Mouse (Mus musculus) monocyte, adult 5-6 weeks (primary cell): ENCODE data around the gene Plekhm2. TPM values are rescaled to one million over a fixed set of nuclear protein-coding genes. Genes with fewer than 3 reads are reported as not detected.

ENCODE experiments used
- ATAC-seq: fragments of 153-309, 156-312 bp; replicated peaks from 2 replicates; pipeline ENCODE4 v1.8.0; 2017; ENCODE audit warnings: mild to moderate bottlenecking; ENCODE audit not compliant: low TSS enrichment, insufficient number of reproducible peaks, severe bottlenecking, poor library complexity, low FRiP score
- total RNA-seq: library from RNA; stranded (forward); fragments of 200-1000, 200-491, 200-594 nt; gene quantifications from 3 replicates; pipeline ENCODE4 v1.2.3, GENCODE M21; 2017

Plekhm2 gene
- total RNA-seq, 1 experiment from 2014 or later: 15.7 TPM

DNA sequence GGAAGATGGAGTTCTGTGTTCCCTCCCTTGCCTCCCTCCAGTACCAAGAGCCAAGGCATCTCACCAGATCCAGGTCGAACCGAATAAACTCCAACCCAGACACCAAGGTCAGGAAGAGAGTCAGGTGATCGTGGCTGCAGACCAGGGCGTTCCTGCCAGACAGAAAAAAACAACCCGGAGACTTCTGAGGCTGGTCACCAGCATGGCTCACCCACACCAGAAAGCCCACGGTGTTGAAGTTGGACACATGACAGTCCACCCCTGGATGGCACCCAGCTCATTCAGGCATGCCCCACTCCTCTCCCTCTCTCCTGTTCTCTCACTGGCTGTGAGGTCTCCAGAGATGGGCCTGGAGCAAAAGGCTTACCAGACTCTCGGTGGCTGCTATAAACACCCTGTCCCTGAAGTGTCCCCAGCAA is 23.3 kb downstream of the Plekhm2 start:
- ATAC-seq: no peak

DNA sequence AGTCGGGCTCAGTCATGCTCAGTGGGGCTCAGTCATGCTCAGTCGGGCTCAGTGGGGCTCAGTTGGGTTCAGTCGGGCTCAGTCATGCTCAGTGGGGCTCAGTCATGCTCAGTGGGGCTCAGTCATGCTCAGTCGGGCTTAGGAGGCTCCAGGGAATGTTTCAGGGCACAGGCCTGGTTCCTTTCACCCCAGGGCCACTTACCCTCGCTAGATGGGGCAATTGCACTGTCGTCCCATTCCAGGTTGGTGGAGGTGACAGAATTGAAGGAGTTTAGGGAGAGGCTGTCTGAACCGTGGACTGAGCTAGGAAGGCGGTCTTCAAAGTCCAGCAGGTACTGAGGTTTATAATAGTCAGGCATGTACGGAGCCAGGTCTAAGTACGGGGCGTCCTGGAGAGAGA is 25.2 kb downstream of the Plekhm2 start:
- ATAC-seq: no peak

DNA sequence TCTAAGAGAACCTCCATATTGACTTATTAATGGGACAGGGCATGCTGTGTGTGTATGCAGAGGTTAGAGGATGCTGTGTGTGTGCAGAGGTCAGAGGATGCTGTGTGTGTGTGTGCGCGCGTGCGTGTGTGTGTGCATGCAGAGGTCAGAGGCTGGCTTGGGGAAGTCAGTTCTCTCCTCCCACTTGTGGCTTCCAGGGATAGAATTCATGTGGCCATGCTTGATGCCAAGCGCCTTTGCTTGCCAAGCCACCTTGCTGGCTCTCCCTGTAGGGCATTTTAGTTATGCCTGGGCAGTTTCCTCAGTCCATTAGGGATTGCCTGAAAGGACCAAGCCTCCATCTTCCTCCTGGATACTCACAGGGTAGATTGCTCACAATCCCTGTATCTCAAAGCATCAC is 28.0 kb downstream of the Plekhm2 start:
- no peak for ATAC-seq

DNA sequence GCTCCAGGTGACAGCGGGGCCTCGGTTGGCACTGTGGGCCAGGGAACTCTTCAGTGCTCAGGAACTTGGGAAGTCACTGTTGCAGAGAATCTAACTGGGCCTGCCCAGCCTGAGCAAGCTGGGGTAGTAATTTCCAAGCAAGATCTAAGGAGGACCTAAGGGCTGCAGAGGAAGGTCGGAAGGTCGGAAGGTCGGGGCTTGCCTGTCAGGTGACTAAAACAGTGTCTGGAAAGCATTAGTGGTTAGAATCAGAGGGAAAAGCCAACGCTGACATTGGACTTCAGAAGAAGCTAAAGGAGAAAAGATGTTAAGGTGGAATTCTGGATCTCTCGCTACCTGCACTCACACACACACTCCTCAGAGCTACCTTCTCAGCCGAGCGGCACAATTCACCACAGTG is 28.7 kb downstream of the Plekhm2 start:
- no peak for ATAC-seq

DNA sequence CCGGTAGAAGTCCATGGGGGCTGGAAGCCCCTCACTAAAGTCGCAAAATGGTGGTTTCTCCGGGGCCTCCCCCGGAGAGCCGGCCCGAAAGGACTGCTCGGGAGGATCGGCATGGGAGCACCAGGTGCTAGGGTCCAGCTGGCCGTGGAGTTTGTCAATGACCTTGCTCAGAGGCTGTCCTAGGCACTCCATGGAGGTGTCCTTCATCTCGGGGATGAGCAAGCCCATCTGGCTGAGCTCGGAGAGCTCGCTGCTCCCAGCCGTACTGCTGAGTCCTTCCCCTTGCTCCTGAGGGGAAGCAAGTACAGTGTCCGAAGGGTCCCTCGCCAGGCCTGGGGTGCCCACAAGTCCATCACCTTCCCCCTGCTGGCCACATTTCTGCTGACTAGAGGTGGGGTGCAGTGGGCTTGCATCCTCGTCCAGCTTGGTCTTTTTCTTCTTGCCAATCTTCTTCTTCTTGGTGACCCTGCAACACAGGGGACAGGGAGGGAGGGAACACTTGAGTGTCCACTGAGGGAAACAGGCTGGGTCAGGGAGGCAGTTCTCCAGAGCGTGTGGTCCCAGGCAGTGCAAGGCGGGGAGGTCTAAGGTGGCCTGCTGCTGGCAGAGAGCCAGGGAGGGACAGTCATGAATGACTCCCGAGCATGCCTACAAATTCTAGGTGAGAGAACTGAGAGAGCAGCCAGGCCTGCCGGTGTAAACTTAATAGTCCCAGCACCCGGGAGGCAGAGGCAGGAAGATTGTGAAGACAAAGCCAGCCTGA is 32.4 kb downstream of the Plekhm2 start:
- ATAC-seq: no peak

DNA sequence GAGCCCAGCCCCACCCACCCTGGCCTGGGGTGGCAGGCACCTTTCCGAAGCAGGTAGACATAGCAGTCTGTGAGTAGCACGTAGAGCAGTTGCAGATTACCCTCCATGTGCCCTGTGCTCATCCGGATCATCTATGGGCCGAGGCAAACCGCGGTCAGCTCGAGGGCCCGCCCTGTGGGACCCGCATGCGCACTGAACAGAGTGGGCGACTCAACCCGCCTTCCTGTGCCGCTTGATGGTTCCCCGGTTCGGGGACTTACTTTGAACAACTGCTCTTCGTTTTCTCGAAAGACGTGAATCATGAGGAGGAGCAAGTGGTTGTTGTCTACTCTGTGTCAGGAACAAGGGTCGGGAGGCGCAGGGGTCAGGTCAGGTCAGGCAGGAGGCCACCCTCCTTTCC is 33.4 kb downstream of the Plekhm2 start:
- ATAC-seq: no peak

DNA sequence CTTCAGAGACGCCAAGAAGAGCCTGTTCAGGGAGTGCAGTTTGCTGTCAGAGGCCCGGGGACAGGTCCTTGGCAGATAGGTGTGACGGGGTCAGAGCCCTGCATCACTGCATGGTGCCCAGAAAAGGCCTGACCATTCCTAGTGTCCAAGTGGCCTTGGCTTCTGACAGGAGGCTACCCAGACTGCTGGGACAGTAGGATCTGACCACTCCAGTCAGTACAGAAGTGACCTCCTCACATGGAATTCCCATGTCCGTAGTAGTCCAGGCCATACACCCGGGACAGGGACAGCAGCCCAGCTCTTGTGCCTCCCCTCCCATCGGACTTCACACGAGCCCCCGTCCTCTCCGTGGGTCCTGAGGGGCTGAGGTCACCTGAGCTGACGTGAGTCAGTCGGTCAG is 34.7 kb downstream of the Plekhm2 start:
- ATAC-seq: no peak

DNA sequence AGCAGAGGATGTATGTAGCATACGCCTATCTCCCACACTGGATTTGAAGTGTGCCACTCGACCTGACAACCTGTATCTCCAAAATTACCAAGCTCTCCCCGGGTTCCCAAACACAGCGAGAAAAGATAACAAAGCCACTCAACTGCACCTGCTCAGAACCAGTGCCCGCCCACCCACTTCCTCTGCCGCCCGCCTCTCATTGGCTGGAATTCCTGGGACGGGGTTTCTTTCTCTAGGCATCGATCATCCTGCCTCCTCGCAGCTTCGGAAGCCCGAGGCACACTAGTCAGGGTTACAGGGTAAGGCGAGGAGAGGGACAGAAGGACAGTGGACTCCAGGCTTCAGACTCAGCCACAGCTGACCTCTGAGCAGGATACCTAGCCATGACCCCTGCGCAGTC is 36.0 kb downstream of the Plekhm2 start:
- no peak for ATAC-seq

DNA sequence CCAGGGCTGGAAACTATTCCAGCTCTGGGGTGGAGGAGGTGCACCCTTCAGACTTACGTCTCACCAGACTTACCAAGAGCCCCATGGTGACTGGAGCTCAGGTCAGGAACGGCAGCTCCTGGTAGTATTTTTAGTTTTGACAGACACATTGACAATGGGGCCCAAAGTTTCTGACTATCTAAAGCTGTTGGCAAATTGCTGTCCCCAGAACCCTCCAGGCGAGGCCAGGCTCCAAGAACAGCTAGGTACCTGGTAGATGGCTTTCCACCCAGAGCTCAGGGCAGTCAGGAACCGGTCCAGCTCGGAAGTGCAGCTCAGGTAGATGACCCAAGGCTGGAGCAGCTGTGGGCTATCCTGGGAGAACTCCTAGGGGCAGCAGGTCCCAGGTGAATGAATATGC is 37.2 kb downstream of the Plekhm2 start:
- no peak for ATAC-seq

DNA sequence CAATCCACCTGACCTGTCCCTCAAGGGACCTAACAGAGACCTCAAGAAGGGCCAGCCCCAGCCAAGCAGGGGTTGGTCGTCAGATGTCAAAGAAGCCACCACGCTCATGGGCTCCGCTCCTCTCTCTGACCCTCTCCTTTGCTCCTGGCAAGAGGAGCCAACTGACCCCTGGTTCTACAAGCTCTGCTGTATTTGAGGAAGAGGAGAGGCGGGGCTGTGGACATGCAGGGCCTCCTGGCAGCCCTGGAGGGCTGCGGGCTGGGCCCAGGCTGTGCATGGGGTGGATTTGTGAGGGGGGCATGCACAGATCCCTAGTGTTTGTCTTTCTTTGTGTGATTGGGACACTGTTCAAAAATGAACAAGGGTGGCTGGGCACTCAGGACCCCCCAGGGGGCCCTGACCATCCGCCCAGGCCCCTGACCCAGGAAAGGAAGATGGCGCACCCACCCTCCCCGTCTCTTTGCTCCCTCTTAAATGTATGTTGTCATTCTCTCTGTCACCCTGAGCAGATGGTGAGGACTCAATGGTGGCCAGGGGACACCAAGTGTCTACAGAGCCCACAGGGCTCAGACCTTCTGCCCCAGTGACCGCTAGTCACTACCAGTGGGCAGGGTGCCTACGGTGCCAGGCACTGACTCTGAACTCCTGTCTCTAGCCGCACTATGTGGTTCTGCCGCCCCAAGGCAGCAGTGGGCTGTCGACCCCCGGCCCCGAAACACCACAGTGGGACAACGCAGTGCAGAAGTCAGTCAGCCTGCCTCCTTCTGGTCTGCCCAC is 38.7 kb downstream of the Plekhm2 start:
- ATAC-seq: no peak

DNA sequence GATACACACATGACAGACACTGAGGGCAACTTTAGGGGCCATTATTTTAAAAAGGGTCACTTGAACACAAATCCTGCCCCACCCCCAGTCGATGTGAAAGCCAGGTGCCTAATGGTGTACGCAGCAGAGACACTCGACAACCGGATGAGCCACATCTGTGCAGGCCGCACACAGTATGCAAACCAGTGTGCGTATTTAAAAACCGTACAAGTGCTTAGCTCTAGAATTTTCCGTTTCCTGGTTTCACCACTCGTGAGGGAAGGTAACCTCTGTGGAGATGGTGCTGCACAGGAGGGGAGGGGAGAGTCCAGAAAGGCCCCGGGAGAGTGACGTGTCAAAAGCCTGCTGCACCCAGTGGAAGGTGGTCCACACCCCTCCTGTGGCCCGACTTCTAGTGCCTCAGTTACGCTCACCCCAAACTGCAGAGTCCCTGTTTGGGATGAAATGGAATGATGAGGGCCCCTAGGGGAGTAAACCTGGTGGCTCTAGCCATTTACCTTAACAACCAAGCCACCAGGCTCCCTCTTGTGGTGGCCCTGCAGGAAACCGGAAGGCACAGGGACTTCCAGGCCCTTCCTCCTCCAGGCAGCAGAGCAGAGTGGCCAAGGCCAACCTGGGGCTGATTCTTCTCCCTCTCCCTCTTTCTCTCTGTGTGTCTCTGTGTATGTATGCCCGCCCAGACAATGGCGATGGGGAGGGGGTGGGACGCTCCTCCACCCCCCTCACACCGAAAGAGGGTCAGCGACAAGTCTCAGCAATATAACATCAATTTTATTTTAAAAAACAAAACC is 39.5 kb downstream of the Plekhm2 start:
- no peak for ATAC-seq

DNA sequence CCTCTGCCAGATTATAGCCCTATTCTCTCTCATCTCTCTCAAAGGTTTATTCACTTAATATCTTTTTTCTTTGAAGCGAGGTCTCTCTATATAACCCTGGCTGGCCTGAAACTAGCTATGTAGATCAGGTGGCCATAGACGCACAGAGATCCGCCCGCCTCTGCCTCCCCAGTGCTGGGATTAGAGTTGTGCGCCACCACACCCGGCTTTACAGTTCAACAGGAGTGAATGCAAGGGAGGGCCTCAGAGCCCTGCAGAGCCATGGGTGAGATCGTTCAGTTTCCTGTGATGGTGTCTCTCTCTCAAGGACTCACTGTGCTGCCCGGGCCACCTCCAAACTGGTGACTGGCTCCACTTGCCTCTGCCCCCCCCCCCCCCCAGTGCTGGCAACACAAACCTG is 40.6 kb downstream of the Plekhm2 start:
- no peak for ATAC-seq

DNA sequence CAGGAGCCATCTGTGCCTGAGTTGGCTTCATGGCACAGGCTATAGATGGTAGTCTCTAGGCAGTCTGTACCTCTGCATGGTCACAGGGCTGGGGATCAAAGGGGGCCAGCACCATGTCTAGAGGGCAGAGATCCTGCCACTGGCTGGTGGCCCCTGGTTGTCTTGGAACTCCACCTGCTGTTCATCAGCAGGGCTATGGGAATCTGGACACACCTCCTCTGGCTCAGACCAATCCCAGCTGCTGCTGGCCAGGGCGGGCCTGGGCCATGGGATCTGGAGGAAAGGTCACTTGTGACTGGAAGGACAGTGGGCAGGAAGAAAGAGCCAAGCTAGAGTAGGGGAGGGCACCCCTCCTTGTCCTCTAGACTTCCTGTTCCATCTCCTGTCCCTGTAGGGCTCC is 41.0 kb downstream of the Plekhm2 start, which contains the start of gene Slc25a34:
Slc25a34 (minus strand) TSS at position 156 of the 400 bp plus-strand sequence.
- no peak for ATAC-seq

DNA sequence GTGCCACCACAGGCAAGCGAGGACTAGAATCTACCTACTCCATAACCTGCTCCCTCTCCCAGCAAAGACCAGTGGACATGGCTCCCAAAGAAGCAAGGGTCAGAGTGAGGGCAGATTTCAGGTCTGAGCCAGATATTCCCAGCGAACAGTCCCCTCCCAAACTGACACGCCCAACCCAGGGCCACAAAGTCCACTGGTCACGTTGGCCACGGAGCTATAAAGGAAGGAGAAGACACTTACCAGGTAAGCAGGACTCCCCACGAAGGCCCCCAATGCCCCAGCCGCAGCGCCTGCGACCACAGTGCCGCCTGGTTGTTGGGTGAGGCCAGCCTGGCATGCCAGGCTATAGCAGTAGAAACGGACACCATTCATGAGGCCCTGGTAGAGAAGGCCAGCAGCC is 41.7 kb downstream of the Plekhm2 start:
- no peak for ATAC-seq

DNA sequence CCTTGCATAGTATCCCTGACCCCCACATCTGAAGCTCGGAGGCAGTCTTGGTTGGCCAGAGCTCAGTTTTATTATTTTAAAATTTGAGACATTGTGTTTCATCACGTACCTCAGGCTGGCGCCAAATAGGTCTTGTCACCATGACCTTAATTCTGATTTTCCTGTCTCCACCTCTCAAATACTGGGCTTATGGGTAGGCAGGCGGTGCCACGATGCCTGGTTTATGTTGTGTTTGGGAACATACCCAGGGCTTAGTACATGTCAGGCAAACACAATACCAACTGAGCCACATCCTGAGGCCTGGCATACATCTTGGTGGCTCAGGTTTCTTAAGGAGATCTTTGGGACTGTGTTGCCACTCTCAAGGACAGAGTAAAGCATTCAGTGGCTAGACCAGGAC is 42.1 kb downstream of the Plekhm2 start:
- no peak for ATAC-seq

DNA sequence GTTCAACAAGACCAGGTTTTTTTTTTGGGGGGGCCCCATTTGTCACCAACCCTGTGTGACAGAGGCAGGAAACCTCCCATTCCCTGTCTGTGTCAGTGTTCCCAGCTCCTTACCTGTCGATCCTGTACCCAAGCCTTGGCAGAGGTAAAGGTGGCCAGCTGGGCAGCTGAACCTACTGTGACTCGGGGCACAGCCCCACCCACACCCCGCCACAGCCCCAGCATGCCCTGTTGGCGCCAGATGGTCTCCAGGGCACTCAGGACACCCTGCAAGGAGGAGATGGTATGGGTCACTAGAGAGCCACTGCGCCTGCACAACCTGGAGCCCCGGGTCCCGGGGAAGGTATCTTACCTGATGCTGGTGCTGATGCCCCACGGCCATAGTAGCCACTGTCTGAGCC is 42.6 kb downstream of the Plekhm2 start:
- ATAC-seq: no peak

DNA sequence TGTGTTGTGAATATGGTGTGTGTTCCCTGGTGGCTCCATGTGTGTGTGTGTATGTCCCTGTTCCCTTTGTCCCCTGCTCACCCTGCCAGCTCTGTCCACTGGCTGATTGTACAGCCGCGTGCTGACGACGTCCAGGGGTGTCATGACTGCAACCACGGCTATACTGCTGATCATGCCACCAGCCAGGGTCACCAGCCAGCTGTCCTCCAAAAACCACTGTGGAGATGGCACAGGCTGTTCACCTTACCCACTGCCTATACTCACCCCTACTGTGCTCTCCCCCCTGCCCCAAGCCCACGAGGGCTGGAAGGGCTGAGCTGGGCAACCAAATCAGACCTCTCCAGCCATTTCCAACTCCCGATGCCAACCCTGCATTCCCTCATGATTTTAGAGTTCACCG is 43.4 kb downstream of the Plekhm2 start:
- ATAC-seq: no peak

DNA sequence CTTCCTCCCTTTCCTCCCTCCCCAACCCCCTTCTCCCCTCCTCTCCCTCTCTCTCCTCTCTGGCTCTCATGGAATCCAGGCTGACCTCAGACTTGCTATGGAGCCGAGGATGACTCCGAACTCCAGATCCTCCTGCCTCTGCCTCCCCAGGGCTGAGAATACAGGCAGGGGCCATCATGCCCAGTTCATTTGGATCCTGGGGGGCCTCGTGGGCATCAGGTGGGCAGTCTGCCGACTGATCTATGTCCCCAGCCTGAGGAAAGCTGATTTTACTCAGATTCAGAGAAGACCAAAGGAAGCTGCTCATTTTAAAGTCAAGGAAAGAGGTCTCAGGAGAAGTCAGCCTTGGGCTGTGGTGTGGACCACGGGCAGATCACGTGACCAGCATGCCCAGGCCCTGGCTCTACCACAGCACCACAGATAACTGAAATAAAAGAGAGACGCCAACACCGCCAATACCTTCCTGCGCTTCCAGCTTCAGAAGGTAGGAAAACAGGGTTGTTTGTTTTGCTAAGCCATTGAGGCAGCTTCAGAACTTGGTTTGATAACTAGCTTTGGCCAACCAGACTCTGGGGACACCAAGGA is 45.3 kb downstream of the Plekhm2 start:
- no peak for ATAC-seq

DNA sequence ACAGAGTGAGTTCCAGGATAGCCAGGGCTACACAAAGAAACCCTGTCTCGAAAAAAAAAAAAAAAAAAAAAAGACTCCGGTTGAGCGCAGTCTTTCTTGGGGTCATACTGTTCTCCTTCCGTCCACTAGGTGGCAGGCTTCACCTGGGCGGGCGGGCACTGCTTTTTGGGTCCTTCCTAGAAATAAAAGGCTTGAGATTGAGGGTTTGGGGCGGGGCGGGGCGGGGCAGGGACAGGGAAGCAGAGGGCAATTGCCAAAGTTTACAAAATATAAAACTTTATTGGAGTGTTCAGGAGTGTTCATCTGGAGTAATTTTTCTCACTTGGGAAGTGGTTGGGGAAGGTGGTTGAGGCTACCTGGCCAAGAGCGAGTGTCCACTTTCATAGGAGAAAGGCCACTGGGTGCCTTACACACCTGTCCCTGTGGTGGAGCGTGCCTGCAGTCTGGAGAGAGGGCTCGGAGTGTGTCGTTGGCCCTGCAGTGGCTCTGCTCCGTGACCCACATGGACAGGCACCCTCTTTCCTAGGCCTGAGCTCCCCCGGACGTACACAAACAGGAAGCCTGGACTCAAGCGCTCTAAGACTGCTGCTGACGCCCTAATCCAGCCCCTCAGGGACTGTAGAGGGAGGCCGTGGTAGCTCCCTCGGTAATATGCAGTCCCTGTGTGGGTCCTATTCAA is 46.0 kb downstream of the Plekhm2 start, which contains the start of gene Tmem82:
Tmem82 (minus strand) TSS at position 69 of the 679 bp plus-strand sequence.
- peak; percentile 55; the same call in 1 of the 2 replicates for ATAC-seq
